Mouse (Mus musculus) urinary bladder, postnatal 36 days (tissue): ENCODE results near the gene Hist1h3d.
"Not testable (repeated sequence)": the region's sequence is repeated elsewhere in the genome, so short reads cannot be mapped to it uniquely, and the experiment has no call there.

Experiments used
- DNase-seq, 2 experiments: peaks; one replicate each; pipeline ENCODE4 v3.0.0; 2022; ENCODE audit warnings: low spot score in 2 of 2, mixed read lengths in 1 of 2

Hist1h3d gene

GRCm38 (mm10) chr13:23564482-23564881 is 11.1 kb upstream of the Hist1h3d start:
- DNase-seq: no peak

- not testable (repeated sequence) for DNase-seq
Measured at GRCm38 (mm10) chr13:23570261-23571021, 5.1 kb upstream of the Hist1h3d start.

GRCm38 (mm10) chr13:23571022-23571503 is 4.5 kb upstream of the Hist1h3d start, which contains the start of the genes Hist1h2ae and Hist1h2bg:
Hist1h2ae (minus strand) TSS chr13:23571220.
Hist1h2bg (plus strand) TSS chr13:23571396.
- DNase-seq: peak in 1 of 2 experiments; percentile 54

GRCm38 (mm10) chr13:23571504-23572217 is 3.9 kb upstream of the Hist1h3d start:
- DNase-seq: not testable (repeated sequence)

GRCm38 (mm10) chr13:23572218-23573033 is 3.1 kb upstream of the Hist1h3d start:
- no peak for DNase-seq

GRCm38 (mm10) chr13:23573034-23573897 is 2.3 kb upstream of the Hist1h3d start:
- DNase-seq: not testable (repeated sequence)

- peak; percentile 66 to 86 for DNase-seq
Measured at GRCm38 (mm10) chr13:23573898-23574524, 1.6 kb upstream of the Hist1h3d start, which contains the start of the genes Hist1h2bf and Hist1h2ad. Hist1h2bf (minus strand) TSS chr13:23574196. Hist1h2ad (plus strand) TSS chr13:23574381.

- DNase-seq: not testable (repeated sequence)
Measured at GRCm38 (mm10) chr13:23574546-23575170, 905 bp upstream of the Hist1h3d start.

- not testable (repeated sequence) for DNase-seq
Measured at GRCm38 (mm10) chr13:23575864-23576313, 326 bp downstream of the Hist1h3d start.

- DNase-seq: no peak
Measured at GRCm38 (mm10) chr13:23576351-23576881, 853 bp downstream of the Hist1h3d start.

GRCm38 (mm10) chr13:23576906-23577639 is 1.5 kb downstream of the Hist1h3d start:
- DNase-seq: no peak

GRCm38 (mm10) chr13:23577835-23578234 is 2.3 kb downstream of the Hist1h3d start:
- DNase-seq: no peak

- DNase-seq: peak; percentile 98 to 100
Measured at GRCm38 (mm10) chr13:23581408-23582218, 6.0 kb downstream of the Hist1h3d start, which contains the start of gene Hist1h4d. Hist1h4d (plus strand) TSS chr13:23581598.

GRCm38 (mm10) chr13:23582219-23583056 is 6.9 kb downstream of the Hist1h3d start:
- no peak for DNase-seq

- no peak for DNase-seq
Measured at GRCm38 (mm10) chr13:23583387-23584068, 8.0 kb downstream of the Hist1h3d start.

- DNase-seq: no peak
Measured at GRCm38 (mm10) chr13:23584331-23584730, 8.8 kb downstream of the Hist1h3d start.
